Mouse (Mus musculus): ENCODE data around the gene Tlr11. TPM values are rescaled to one million over a fixed set of nuclear protein-coding genes. Genes with fewer than 3 reads are reported as not detected.

Gene Tlr11
- polyA plus RNA-seq (2012; rRNA removed) = 0.04 TPM in 1 of 2 replicates, not detected in the other

DNA sequence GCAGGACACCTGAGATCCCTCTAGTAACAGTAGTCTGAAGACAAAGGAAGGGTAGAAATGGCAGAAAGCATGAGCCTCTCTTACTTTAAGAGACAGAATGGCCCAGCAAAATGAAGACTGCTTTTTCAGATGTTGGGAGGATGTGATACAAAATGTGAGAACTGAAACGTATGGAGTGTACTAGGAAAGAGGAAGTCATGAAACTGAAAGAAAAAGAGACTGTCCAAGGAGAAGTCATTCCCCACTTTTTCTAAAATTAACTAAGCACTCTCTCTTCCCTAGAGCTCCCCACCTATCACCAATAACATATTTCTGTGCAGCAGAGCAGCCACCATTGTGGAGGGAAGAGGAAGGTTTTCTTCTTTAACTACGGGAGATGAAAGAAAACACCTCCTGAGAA lies at the start of gene Tlr11:
TSS of gene Tlr11 (plus strand) at position 322 of the 400 bp plus-strand sequence.
- no peak within 1 kb of the TSS for H3K27ac ChIP-seq (ENCODE audit: control insufficient read depth, insufficient read depth, low read depth, low read length)
- no peaks in the 10 kb centered on the region for H3K4me1 ChIP-seq (ENCODE audit: control insufficient read depth, insufficient read depth, low read length)
- no peaks in the 10 kb centered on the region for H3K27me3 ChIP-seq (ENCODE audit: control insufficient read depth, insufficient read depth, low read length)
- no peak for TF ChIP-seq POLR2A (IDR thresholded peaks at IDR 0.05; ENCODE audit: control insufficient read depth, low read depth, low read length)
- no peak for TF ChIP-seq CTCF (IDR thresholded peaks at IDR 0.05; ENCODE audit: control insufficient read depth, insufficient read depth, insufficient replicate concordance, low read depth, low read length)
- H3K36me3 ChIP-seq (ENCODE audit: control insufficient read depth, insufficient read depth, low read length) = no peaks in the 10 kb centered on the region
- no peak within 1 kb of the TSS for H3K4me3 ChIP-seq (ENCODE audit: control insufficient read depth, low read depth, low read length)

GRCm38 (mm10) chr14:50326661-50327060 lies 31.1 kb upstream of the Tlr11 start, which contains the start of gene Olfr734:
Olfr734 (minus strand) TSS chr14:50326761.
- Histone ChIP-seq H3K27me3 (ENCODE audit: control insufficient read depth, insufficient read depth, low read length) (no peaks in the 10 kb centered on the region), H3K36me3 (ENCODE audit: control insufficient read depth, insufficient read depth, low read length) (no peaks in the 10 kb centered on the region), H3K4me3 (ENCODE audit: control insufficient read depth, low read depth, low read length) (no peak within 1 kb of the TSS), H3K27ac (ENCODE audit: control insufficient read depth, insufficient read depth, low read depth, low read length) (no peak within 1 kb of the TSS), H3K4me1 (ENCODE audit: control insufficient read depth, insufficient read depth, low read length) (no peaks in the 10 kb centered on the region)
- TF ChIP-seq POLR2A (IDR thresholded peaks at IDR 0.05; ENCODE audit: control insufficient read depth, low read depth, low read length) (no peak), CTCF (IDR thresholded peaks at IDR 0.05; ENCODE audit: control insufficient read depth, insufficient read depth, insufficient replicate concordance, low read depth, low read length) (no peak)

DNA sequence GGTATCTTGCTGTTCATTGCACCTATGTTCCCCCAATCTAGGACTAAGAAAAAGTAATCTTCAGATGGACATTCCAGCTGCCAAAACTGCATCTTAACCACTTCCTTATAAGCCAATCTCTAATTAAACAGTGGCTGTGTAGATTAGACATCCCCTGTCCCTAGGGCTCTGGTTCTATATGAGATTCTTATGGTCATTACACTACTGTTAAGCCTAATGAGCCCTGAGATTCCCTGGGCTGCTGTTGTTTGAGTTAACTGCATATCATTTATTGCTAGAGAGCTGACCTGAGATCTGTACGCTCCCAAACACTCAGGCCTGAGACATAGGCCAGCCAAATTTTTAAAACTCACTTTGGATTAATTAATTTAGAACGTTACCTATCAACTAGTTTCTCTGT lies 8.9 kb upstream of the Tlr11 start, which contains the start of gene Olfr735:
TSS of gene Olfr735 (minus strand) at position 77 of the 400 bp plus-strand sequence.
- Histone ChIP-seq H3K27ac (ENCODE audit: control insufficient read depth, insufficient read depth, low read depth, low read length) (no peak within 1 kb of the TSS), H3K4me3 (ENCODE audit: control insufficient read depth, low read depth, low read length) (no peak within 1 kb of the TSS), H3K27me3 (ENCODE audit: control insufficient read depth, insufficient read depth, low read length) (no peaks in the 10 kb centered on the region), H3K36me3 (ENCODE audit: control insufficient read depth, insufficient read depth, low read length) (no peaks in the 10 kb centered on the region), H3K4me1 (ENCODE audit: control insufficient read depth, insufficient read depth, low read length) (no peaks in the 10 kb centered on the region)
- no peak for TF ChIP-seq CTCF (IDR thresholded peaks at IDR 0.05; ENCODE audit: control insufficient read depth, insufficient read depth, insufficient replicate concordance, low read depth, low read length)

DNA sequence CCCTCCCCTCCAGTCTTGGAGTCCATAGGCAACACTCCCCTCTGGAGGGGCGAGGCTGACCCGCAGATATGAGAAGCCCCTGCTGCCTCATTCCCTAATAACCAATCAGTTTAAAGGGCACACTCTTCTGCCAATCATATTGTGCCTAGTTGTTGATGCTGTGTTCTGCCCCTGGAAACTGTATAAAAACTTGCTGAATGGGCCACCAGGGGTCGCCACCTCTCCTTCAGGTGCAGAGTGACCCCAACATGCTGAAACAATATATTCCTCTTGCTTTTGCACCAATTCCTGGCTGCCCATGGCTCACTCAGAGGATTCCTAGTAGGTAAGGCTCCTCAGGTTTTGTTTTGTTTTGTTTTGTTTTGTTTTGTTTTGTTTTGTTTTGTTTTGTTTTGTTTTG lies 5.3 kb upstream of the Tlr11 start:
- H3K27me3 ChIP-seq (ENCODE audit: control insufficient read depth, insufficient read depth, low read length) = no peaks in the 10 kb centered on the region
- H3K4me1 ChIP-seq (ENCODE audit: control insufficient read depth, insufficient read depth, low read length) = no peaks in the 10 kb centered on the region
- H3K4me3 ChIP-seq (ENCODE audit: control insufficient read depth, low read depth, low read length) = no peak overlapping the region
- H3K27ac ChIP-seq (ENCODE audit: control insufficient read depth, insufficient read depth, low read depth, low read length) = no peak overlapping the region
- TF ChIP-seq CTCF (IDR thresholded peaks at IDR 0.05; ENCODE audit: control insufficient read depth, insufficient read depth, insufficient replicate concordance, low read depth, low read length) (peak; percentile 41; the same call in 1 of the 2 replicates), POLR2A (IDR thresholded peaks at IDR 0.05; ENCODE audit: control insufficient read depth, low read depth, low read length) (no peak)
- H3K36me3 ChIP-seq (ENCODE audit: control insufficient read depth, insufficient read depth, low read length) = no peaks in the 10 kb centered on the region

DNA sequence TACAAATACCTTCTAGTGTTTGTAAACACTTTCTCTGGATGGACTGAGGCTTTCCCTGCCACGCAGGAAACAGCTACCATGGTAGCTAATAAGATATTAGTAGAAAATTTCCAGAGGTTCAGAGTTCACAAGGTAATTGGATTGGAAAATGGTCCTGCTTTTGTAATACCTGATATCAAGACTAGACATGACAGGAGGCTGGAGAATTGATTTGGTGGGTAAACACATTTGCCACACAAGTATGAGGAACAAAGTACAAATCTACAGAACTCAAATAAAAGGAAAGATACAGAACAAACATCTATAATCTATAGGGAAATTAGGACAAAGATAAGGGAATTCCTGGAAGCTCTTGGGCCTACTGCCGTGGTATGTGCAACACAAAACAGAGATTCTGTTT lies 989 bp upstream of the Tlr11 start:
- Histone ChIP-seq H3K27me3 (ENCODE audit: control insufficient read depth, insufficient read depth, low read length) (no peaks in the 10 kb centered on the region), H3K36me3 (ENCODE audit: control insufficient read depth, insufficient read depth, low read length) (no peaks in the 10 kb centered on the region), H3K4me1 (ENCODE audit: control insufficient read depth, insufficient read depth, low read length) (no peaks in the 10 kb centered on the region), H3K27ac (ENCODE audit: control insufficient read depth, insufficient read depth, low read depth, low read length) (no peak overlapping the region), H3K4me3 (ENCODE audit: control insufficient read depth, low read depth, low read length) (no peak overlapping the region)
- no peak for TF ChIP-seq POLR2A (IDR thresholded peaks at IDR 0.05; ENCODE audit: control insufficient read depth, low read depth, low read length)
- TF ChIP-seq CTCF (IDR thresholded peaks at IDR 0.05; ENCODE audit: control insufficient read depth, insufficient read depth, insufficient replicate concordance, low read depth, low read length) = no peak

DNA sequence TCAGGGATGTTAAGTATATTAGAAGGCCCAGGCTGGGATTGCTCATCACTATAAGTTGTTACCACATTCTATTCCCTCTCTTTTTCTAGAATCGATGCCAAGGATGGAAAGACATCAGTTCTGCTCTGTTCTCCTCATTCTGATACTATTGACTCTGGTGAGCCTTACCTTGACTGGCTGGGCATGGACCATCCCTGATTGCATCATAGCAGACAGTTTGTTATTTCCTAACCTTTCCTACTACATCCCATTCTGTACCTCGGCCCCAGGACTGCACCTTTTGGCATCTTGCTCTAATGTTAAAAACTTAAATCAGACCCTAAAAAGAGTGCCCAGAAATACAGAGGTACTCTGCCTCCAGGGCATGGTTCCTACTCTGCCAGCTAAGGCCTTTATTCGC lies 2.8 kb downstream of the Tlr11 start:
- Histone ChIP-seq H3K36me3 (ENCODE audit: control insufficient read depth, insufficient read depth, low read length) (no peaks in the 10 kb centered on the region), H3K27ac (ENCODE audit: control insufficient read depth, insufficient read depth, low read depth, low read length) (no peak overlapping the region), H3K4me1 (ENCODE audit: control insufficient read depth, insufficient read depth, low read length) (no peaks in the 10 kb centered on the region), H3K4me3 (ENCODE audit: control insufficient read depth, low read depth, low read length) (no peak overlapping the region), H3K27me3 (ENCODE audit: control insufficient read depth, insufficient read depth, low read length) (no peaks in the 10 kb centered on the region)
- no peak for TF ChIP-seq CTCF (IDR thresholded peaks at IDR 0.05; ENCODE audit: control insufficient read depth, insufficient read depth, insufficient replicate concordance, low read depth, low read length)
- TF ChIP-seq POLR2A (IDR thresholded peaks at IDR 0.05; ENCODE audit: control insufficient read depth, low read depth, low read length) = no peak

DNA sequence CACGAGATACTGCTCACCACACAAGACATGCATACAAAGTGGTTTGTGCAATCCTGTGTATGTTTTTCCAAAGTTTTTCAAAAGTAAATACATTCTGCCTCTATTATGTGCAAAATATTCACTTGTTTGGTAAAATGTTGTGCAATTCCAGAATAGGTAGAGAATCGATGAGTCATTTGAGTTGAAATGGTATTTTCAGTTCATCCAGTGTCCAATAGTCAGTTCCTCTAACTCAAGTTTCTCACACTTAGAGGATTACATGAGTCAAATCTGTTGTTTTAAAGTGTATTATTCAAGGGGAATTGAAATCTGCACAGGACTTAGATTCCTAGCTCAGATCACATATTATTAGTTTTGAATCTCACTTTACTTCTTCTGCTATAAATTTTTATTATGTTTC lies 5.8 kb downstream of the Tlr11 start:
- Histone ChIP-seq H3K27ac (ENCODE audit: control insufficient read depth, insufficient read depth, low read depth, low read length) (no peak overlapping the region), H3K27me3 (ENCODE audit: control insufficient read depth, insufficient read depth, low read length) (no peaks in the 10 kb centered on the region), H3K4me3 (ENCODE audit: control insufficient read depth, low read depth, low read length) (no peak overlapping the region), H3K4me1 (ENCODE audit: control insufficient read depth, insufficient read depth, low read length) (no peaks in the 10 kb centered on the region), H3K36me3 (ENCODE audit: control insufficient read depth, insufficient read depth, low read length) (no peaks in the 10 kb centered on the region)
- TF ChIP-seq CTCF (IDR thresholded peaks at IDR 0.05; ENCODE audit: control insufficient read depth, insufficient read depth, insufficient replicate concordance, low read depth, low read length) = no peak
- TF ChIP-seq POLR2A (IDR thresholded peaks at IDR 0.05; ENCODE audit: control insufficient read depth, low read depth, low read length) = no peak

GRCm38 (mm10) chr14:50380863-50381262 lies 23.1 kb downstream of the Tlr11 start, which contains the start of gene Olfr736:
Olfr736 (plus strand) TSS chr14:50381163.
- TF ChIP-seq POLR2A (IDR thresholded peaks at IDR 0.05; ENCODE audit: control insufficient read depth, low read depth, low read length) (no peak), CTCF (IDR thresholded peaks at IDR 0.05; ENCODE audit: control insufficient read depth, insufficient read depth, insufficient replicate concordance, low read depth, low read length) (no peak)
- no peaks in the 10 kb centered on the region for H3K36me3 ChIP-seq (ENCODE audit: control insufficient read depth, insufficient read depth, low read length)
- peak within 1 kb of the TSS; percentile 48 for H3K4me3 ChIP-seq (ENCODE audit: control insufficient read depth, low read depth, low read length)
- H3K27ac ChIP-seq (ENCODE audit: control insufficient read depth, insufficient read depth, low read depth, low read length) = no peak within 1 kb of the TSS
- H3K4me1 ChIP-seq (ENCODE audit: control insufficient read depth, insufficient read depth, low read length) = no peaks in the 10 kb centered on the region
- no peaks in the 10 kb centered on the region for H3K27me3 ChIP-seq (ENCODE audit: control insufficient read depth, insufficient read depth, low read length)

Data from testis, adult 2 months (tissue).